Mouse (Mus musculus) hindbrain, embryonic 12.5 days (tissue): ENCODE data around the gene Spo11. TPM values are rescaled to one million over a fixed set of nuclear protein-coding genes. Genes with fewer than 3 reads are reported as not detected.
A peak's percentile ranks its signal among the peaks of the same experiment; 100 is the strongest.

Experiments used
- ATAC-seq: fragments of 200-750 bp; cut with Nextera tagmentation; 2 replicates; pipeline ENCODE4 v1.8.0; 2017; ENCODE audit warnings: moderate TSS enrichment; ENCODE audit not compliant: low FRiP score
- H3K27ac ChIP-seq: fragments of 300-500 bp; sonication (generic); 2 replicates; pipeline ENCODE4 v1.5.1; 2016; ENCODE audit warnings: mild to moderate bottlenecking
- H3K27me3 ChIP-seq: fragments of 300-500 bp; sonication (generic); 2 replicates; pipeline ENCODE4 v1.6.1; 2016; ENCODE audit warnings: mild to moderate bottlenecking
- H3K36me3 ChIP-seq: fragments of 300-500 bp; sonication (generic); 2 replicates; pipeline ENCODE4 v1.6.1; 2016; ENCODE audit warnings: mild to moderate bottlenecking
- H3K4me1 ChIP-seq: fragments of 300-500 bp; sonication (generic); 2 replicates; pipeline ENCODE4 v1.6.1; 2016
- H3K4me2 ChIP-seq: fragments of 300-500 bp; sonication (generic); replicated peaks from 2 replicates; pipeline ENCODE4 v1.6.1; 2016; ENCODE audit warnings: mild to moderate bottlenecking
- H3K4me3 ChIP-seq: fragments of 300-500 bp; sonication (generic); 2 replicates; pipeline ENCODE4 v1.5.1; 2016; ENCODE audit warnings: mild to moderate bottlenecking
- H3K9ac ChIP-seq: fragments of 300-500 bp; sonication (generic); 2 replicates; pipeline ENCODE4 v1.6.1; 2016; ENCODE audit warnings: mild to moderate bottlenecking, moderate library complexity
- H3K9me3 ChIP-seq: fragments of 300-500 bp; sonication (generic); replicated peaks from 2 replicates; pipeline ENCODE4 v1.6.1; 2016; ENCODE audit warnings: mild to moderate bottlenecking
- WGBS: fragments of 180-500 bp; shearing (Covaris S2); methylation state at CpG from one replicate; pipeline ENCODE4 v1.1.7; 2016; 5-methylcytosine and 5-hydroxymethylcytosine counted together
- polyA plus RNA-seq: library from polyadenylated mRNA; unstranded; fragments of >200 nt; fragmentation: Nextera tagmentation; extraction: Ambion mirVana; gene quantifications from 2 replicates; pipeline ENCODE4 v1.2.1, GENCODE M21; 2016

Gene Spo11
- polyA plus RNA-seq, 1 experiment from 2014 or later = 0.50 TPM

DNA sequence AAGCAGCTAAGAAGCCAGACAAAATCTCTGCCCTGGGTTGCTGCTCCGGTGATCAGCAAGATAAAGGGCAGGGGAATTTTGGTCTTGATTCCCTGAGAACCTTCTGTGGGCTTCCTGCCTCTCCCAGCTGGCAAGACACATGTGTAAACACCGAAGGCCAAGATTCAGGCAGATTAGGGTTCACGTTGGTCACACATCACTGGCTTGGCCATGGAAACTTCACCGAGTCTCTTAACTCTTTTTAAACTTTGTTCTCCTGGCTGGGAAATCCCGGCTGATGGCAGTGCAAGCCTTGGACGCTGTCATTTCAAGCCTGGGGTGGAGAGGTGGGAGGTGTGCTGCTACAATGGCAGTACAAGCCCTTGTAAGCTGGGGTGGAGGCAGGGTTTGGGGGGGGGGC is 16.3 kb upstream of the Spo11 start:
- WGBS = 56% methylated on average over 6 of the region's 6 CpGs
- no peak overlapping the region for H3K4me2 ChIP-seq
- H3K4me3 ChIP-seq = no peak overlapping the region
- H3K27ac ChIP-seq = no peak overlapping the region
- no peaks in the 10 kb centered on the region for H3K36me3 ChIP-seq
- H3K9me3 ChIP-seq = peaks cover 13% of the 10 kb centered on the region
- no peak for ATAC-seq
- H3K9ac ChIP-seq = no peak overlapping the region
- peaks cover 14% of the 10 kb centered on the region for H3K4me1 ChIP-seq
- H3K27me3 ChIP-seq = no peaks in the 10 kb centered on the region; the same call in 1 of the 2 replicates

DNA sequence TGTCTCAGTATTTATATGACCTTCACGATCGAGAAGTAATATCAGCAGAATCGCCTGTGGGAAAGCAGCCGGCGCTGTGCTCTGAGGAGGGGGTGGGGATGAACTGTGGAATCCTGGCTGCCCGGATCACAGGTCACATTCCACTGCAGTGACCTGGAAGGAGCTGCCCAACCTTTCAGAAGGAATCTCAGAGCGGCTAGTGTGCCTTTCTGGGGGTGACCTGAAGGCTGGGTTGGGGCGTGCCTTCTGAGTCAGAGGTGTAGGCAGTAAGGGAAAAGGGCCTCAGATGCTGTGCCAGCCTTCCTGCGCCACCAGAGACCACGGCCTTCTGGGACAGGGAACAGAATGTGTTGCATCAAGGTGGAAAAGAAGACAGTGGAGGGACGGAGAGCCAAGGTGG is 12.3 kb upstream of the Spo11 start:
- Histone ChIP-seq H3K4me2 (no peak overlapping the region), H3K4me1 (0 out of 2 replicates have a peak, but pooled peaks cover 2% of the 10 kb centered on the region), H3K27ac (no peak overlapping the region), H3K9me3 (peaks cover 4% of the 10 kb centered on the region; the same call in 1 of the 2 replicates), H3K4me3 (no peak overlapping the region), H3K36me3 (no peaks in the 10 kb centered on the region), H3K27me3 (no peaks in the 10 kb centered on the region), H3K9ac (0 out of 2 replicates have a peak overlapping the region, but pooled peaks have one; percentile 4)
- ATAC-seq = no peak
- 44% methylated on average over 11 of the region's 11 CpGs for WGBS

DNA sequence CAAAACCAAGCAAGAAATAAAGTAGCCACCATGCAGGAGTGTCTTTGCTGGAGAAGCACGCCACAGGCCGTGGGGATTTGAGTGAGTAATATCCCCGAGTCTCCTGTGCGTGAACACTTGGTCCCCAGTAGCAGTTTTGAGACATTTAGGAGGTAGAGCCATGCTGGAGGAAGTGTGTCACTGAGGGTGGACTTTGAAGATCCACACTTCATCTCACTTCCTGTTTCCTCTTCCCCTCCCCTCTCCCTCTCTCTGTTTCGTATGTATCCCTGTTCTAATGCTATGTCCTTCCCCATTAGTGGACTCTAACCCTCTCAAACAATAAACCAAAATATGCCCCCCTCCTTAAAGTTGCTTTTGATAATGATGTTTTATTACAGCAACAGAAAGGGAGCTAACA is 11.0 kb upstream of the Spo11 start:
- H3K4me2 ChIP-seq = no peak overlapping the region
- WGBS = 86% methylated on average over 5 of the region's 5 CpGs
- ATAC-seq = no peak
- H3K4me1 ChIP-seq = 0 out of 2 replicates have a peak, but pooled peaks cover 2% of the 10 kb centered on the region
- H3K9ac ChIP-seq = no peak overlapping the region
- no peaks in the 10 kb centered on the region for H3K27me3 ChIP-seq
- no peak overlapping the region for H3K27ac ChIP-seq
- H3K4me3 ChIP-seq = no peak overlapping the region
- no peaks in the 10 kb centered on the region for H3K9me3 ChIP-seq
- H3K36me3 ChIP-seq = no peaks in the 10 kb centered on the region

DNA sequence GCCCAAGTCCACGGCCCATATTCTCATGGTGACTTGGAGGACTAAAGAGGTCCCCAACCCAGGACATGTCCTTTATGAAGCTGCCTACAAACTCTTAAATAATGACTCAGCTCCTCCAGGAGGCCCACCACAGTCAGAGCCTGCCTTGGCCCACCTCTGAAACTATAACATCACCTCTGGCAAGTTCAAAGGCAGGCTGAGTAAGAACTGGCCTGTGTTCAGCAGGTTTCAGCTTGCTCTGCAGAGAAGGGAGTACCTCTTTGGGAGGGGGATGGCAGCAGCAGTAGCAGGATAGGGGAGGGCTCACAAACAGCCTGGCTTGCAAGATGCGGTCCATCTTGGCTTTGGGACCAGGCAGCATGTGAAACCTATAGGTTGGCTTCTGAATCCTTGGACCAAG is 5.6 kb upstream of the Spo11 start:
- H3K27me3 ChIP-seq = no peaks in the 10 kb centered on the region
- H3K9ac ChIP-seq = no peak overlapping the region
- H3K4me1 ChIP-seq = peaks cover 16% of the 10 kb centered on the region
- H3K36me3 ChIP-seq = no peaks in the 10 kb centered on the region
- no peak overlapping the region for H3K27ac ChIP-seq
- ATAC-seq = no peak
- no peak overlapping the region for H3K4me3 ChIP-seq
- 93% methylated on average over 2 of the region's 2 CpGs for WGBS
- H3K4me2 ChIP-seq = no peak overlapping the region
- H3K9me3 ChIP-seq = no peaks in the 10 kb centered on the region

DNA sequence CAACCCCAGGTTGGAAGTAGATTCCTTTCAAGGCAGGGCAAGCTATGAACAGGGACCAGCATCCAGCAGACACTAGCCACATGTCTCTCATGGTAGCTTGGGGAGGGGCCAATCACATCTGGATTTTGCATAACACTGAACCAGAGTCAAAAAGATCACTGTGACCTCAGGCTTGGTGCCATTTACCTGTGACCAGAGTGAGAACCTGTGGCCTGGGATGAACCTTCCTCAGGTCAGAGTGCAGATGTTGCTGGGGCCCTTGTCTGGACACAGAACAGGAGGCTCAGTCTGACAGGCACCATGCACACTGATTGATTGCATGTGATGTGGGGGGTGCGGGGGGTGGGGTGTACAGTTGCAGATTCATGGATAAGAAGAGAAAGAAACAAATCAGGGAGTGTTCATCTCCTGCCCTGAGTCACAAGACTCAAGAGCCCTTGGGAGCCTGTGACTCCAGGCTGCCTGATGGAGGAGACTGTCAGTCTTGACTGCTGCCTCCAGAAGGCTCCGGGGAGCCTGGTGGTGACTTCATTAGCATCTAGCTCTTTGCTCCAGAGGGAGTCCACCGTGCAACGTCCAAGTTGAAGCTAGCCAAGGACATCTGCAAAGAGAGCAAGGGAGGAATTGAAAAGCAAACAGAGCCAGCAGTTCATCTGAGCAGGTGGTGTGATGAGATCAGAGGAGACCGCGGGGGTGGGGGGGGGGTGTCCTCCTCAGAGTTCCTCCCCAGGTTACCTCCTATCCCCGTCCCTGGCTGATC is 3.5 kb upstream of the Spo11 start:
- no peak for ATAC-seq
- H3K27ac ChIP-seq = no peak overlapping the region
- no peaks in the 10 kb centered on the region for H3K9me3 ChIP-seq
- H3K4me3 ChIP-seq = no peak overlapping the region
- H3K4me2 ChIP-seq = no peak overlapping the region
- H3K4me1 ChIP-seq = peaks cover 27% of the 10 kb centered on the region
- no peak overlapping the region for H3K9ac ChIP-seq
- 19% methylated on average over 7 of the region's 7 CpGs for WGBS
- H3K36me3 ChIP-seq = no peaks in the 10 kb centered on the region
- no peaks in the 10 kb centered on the region for H3K27me3 ChIP-seq

DNA sequence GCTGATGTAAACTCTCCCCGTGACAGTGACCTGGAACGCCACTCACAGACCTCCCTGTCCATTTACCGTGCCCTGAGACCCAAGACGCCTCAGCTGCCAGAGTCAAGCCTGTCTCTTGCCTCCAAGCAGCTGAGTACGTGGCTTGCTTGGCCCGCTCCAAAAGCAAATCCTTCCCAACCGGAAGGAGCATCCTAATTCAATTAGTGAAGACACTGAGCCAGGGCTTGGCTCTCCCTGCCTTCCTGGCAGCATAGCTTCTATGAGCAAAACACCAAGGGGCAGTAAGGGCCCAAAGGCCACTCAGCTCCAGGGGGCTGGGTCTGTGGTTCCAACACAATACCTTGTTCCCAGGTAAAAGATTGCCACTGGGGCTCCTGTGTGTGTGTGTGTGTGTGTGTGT is 2.8 kb upstream of the Spo11 start:
- 31% methylated on average over 7 of the region's 7 CpGs for WGBS
- Histone ChIP-seq H3K36me3 (no peaks in the 10 kb centered on the region), H3K9ac (no peak overlapping the region), H3K4me1 (peaks cover 27% of the 10 kb centered on the region), H3K27me3 (no peaks in the 10 kb centered on the region), H3K9me3 (no peaks in the 10 kb centered on the region), H3K4me3 (no peak overlapping the region), H3K4me2 (no peak overlapping the region), H3K27ac (no peak overlapping the region)
- ATAC-seq = no peak

DNA sequence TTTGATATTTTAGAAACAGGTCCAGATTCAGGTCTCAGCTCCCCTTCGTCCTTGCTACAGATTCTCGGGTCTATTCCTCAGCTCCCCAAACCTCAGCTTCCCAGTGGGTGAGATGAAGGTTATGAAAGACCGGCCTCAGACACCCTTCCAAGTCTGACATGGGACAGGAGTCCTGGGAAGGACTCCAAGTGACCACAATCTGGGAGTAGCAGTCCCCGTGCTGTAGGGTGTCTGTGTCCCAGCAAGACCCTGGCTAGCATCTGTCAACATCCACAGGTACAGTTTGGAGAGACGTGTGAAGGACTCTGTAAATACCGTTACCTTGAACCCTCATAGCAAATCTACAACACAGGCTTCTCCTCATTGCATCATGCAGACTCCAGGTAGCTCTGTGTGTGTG is 2.3 kb upstream of the Spo11 start:
- peaks cover 27% of the 10 kb centered on the region for H3K4me1 ChIP-seq
- no peaks in the 10 kb centered on the region for H3K36me3 ChIP-seq
- H3K9ac ChIP-seq = no peak overlapping the region
- no peaks in the 10 kb centered on the region for H3K27me3 ChIP-seq
- H3K4me3 ChIP-seq = no peak overlapping the region
- WGBS = 85% methylated on average over 6 of the region's 6 CpGs
- ATAC-seq = no peak
- no peak overlapping the region for H3K4me2 ChIP-seq
- no peak overlapping the region for H3K27ac ChIP-seq
- no peaks in the 10 kb centered on the region for H3K9me3 ChIP-seq

DNA sequence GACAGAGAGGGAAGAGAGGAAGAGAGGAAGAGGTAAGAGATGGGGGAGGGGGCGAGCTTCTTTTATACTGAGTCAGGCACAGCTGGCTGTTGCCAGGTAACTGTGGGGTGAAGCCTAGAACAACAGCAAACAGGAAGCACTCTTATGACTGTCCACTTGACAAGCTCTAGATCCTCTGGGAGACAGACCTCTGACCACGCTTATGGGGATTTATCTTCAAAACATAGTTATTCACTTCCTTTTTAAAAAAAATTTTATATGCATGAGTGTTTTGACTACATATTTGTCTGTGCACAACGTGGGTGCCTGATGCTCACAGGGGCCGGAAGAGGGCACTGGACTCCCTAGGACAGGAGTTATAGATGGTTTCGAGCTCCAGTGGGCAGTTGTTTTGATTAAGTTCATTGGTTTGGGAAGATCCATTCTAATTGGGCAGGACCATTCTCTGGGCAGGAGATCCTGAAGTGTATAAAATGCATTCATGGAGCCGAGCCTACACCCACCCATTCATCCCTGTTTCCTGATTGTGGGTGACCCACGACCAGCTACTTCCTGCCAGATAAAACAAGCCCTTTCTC is 750 bp upstream of the Spo11 start:
- 26% methylated on average over 7 of the region's 7 CpGs for WGBS

DNA sequence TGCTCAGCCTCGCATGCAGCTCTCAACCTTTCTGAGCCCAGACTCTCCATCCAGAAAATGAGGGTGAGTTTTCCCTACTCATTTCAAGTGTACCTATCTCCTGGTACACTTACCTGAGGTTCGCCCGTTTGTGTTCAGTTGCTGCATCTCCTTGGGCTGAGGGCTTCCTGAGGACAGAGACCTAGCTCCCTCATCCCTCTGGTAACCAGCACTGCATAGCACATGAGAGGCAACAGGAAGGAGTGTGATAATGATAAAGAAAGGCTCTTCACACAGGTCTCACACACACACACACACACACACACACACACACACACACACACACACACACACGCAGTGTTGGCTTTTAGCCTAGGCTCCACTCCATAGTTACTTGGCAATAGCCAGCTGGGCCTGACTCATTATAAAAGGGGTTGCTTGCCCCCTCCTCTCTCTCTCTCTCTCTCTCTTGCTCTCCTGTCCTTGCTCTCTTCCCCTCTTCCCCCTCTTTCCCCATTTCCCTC is 682 bp downstream of the Spo11 start:
- WGBS = 48% methylated on average over 4 of the region's 4 CpGs
- H3K4me2 ChIP-seq = no peak overlapping the region
- H3K27ac ChIP-seq = no peak overlapping the region

More for the DNA sequence above, 750 bp upstream of the Spo11 start:
- no peaks in the 10 kb centered on the region for H3K9me3 ChIP-seq
- peak overlapping the region; percentile 34; the same call in 1 of the 2 replicates for H3K4me2 ChIP-seq
- H3K9ac ChIP-seq = no peak overlapping the region
- H3K4me3 ChIP-seq = no peak overlapping the region
- peaks cover 27% of the 10 kb centered on the region for H3K4me1 ChIP-seq
- no peak for ATAC-seq
- H3K27me3 ChIP-seq = no peaks in the 10 kb centered on the region
- no peaks in the 10 kb centered on the region for H3K36me3 ChIP-seq
- H3K27ac ChIP-seq = no peak overlapping the region; the same call in 1 of the 2 replicates

DNA sequence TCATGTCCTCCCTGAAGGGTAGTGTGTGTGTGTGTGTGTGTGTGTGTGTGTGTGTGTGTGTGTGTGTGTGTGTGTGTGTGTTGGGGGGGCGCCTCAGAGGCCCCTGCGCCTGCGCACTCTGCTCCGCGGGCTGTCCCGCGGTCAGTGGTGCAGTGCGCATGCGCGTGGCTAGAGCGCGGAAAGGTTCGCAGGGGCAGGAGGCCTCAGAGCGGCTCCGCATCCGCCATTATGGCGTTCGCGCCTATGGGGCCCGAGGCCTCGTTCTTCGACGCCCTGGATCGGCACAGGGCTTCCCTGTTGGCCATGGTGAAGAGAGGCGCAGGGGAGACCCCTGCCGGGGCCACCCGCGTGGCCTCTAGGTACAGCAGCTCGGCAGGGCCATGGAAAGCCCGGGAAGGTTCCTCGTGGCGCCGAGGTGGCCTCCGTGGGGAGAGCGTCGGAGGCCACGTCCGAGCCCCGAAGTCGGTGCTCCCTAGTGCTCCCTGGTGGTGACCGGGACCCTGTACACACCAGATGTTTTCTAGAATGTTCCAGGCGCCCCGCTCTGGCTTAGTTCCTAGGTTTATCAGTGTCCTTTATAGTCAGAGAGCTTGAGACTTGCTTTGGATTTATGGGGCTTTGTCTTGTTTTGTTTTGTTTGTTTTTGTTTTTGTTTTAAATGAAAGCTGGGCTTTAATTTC is 2.3 kb downstream of the Spo11 start:
- no peak overlapping the region for H3K4me3 ChIP-seq
- H3K9ac ChIP-seq = no peak overlapping the region
- peaks cover 18% of the 10 kb centered on the region for H3K4me1 ChIP-seq
- ATAC-seq = no peak
- no peaks in the 10 kb centered on the region for H3K36me3 ChIP-seq
- H3K27me3 ChIP-seq = no peaks in the 10 kb centered on the region
- no peak overlapping the region for H3K27ac ChIP-seq
- no peaks in the 10 kb centered on the region for H3K9me3 ChIP-seq
- 93% methylated on average over 40 of the region's 43 CpGs for WGBS
- H3K4me2 ChIP-seq = no peak overlapping the region

More for the DNA sequence above, 682 bp downstream of the Spo11 start:
- Histone ChIP-seq H3K4me1 (peaks cover 27% of the 10 kb centered on the region), H3K9me3 (no peaks in the 10 kb centered on the region), H3K9ac (no peak overlapping the region), H3K4me3 (no peak overlapping the region), H3K36me3 (no peaks in the 10 kb centered on the region), H3K27me3 (no peaks in the 10 kb centered on the region)
- no peak for ATAC-seq

DNA sequence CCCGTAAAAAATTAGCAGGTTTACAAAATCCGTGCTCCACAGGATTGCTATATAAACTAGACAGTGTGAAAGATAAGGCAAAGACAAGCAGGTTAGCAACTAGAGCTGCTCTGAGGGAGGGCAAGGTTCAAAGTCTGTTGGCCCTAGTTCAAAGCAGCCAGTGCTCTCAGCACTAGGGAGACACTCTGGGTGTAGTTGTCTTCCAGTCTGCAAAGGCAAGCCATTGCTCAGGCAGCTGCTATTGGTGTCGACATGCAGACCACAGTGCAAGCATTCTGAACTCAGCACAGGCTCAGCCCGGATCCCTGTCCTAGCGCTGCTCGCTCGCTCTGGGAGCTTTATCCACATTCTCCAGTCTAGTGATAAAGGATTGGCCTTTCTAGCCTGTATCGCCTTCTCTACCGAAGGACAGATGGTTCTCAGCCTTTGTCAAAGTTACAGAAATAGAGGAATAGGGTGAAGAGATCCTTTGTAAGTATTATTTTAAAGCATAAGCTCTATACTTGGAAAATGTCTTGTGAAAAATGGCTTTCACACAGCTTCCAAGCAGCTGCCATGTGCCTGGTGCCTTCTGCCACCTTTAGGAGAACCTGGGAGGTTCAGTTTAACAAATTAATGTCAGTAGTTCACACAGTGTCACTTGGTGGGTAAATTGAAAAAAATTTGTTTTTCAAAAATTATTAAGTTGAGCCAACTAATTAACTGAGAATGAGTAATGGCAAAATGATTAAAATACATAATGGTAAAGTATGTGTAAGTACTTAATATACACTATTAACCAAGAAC is 5.5 kb downstream of the Spo11 start:
- Histone ChIP-seq H3K9me3 (no peaks in the 10 kb centered on the region), H3K27ac (no peak overlapping the region), H3K27me3 (0 out of 2 replicates have a peak, but pooled peaks cover 4% of the 10 kb centered on the region), H3K4me2 (no peak overlapping the region), H3K36me3 (no peaks in the 10 kb centered on the region), H3K9ac (no peak overlapping the region), H3K4me3 (no peak overlapping the region), H3K4me1 (no peaks in the 10 kb centered on the region)
- WGBS = 73% methylated on average over 9 of the region's 9 CpGs
- ATAC-seq = no peak

DNA sequence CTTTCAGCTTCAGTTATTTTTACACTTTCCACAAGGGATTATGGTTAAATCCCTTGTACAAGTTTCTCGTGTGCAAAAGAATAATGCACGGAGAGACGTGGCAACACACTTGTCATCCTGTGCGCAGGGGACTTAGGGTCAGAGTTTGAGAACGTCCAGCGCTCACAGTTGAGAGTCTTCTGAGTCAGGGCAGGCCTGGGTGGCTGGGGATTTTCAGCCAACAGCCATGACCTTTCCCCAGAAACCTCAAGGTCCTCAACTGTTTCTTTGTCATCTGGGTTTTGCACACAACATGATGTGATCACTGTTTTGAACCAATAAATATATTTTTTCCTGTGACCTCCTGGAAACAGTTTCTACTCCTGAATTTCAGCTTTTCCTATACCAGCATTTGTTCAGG is 12.7 kb downstream of the Spo11 start:
- no peak overlapping the region for H3K27ac ChIP-seq
- no peaks in the 10 kb centered on the region for H3K9me3 ChIP-seq
- WGBS = 86% methylated on average over 6 of the region's 6 CpGs
- peaks cover 9% of the 10 kb centered on the region; the same call in 1 of the 2 replicates for H3K27me3 ChIP-seq
- no peak overlapping the region for H3K4me3 ChIP-seq
- no peaks in the 10 kb centered on the region for H3K36me3 ChIP-seq
- H3K4me1 ChIP-seq = no peaks in the 10 kb centered on the region
- no peak for ATAC-seq
- no peak overlapping the region for H3K4me2 ChIP-seq
- H3K9ac ChIP-seq = no peak overlapping the region
